Mouse (Mus musculus) lung, postnatal 4 days (tissue): ENCODE data around the gene Klk12.

Experiments
- DNase-seq, 2 experiments: peaks; one replicate each; pipeline ENCODE4 v3.0.0; 2021

Klk12 gene

DNA sequence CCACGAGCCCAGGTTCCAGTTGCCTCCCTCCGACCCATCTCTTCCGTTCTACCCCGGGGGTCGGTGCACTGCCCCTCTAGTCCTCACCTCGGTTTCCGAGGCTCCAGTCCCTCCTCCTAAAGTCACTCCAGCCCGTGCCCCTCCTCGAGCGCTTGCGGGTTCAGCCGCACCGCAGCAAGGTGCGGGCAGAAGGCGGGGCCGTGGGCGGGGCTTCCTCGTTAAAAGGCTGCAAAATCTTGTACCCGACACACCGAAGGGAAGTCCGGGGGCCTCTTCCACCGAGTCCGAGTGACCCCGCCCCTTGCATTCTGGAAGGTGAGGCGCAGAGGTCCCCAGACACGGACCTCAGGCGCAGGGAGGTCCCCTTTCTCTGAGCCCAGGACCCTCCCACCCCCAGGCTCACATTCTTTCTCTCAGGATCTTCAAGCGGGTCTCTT, 28.7 kb downstream of the Klk12 start, which contains the start of gene Klk8:
Gene Klk8, plus strand, starts transcription at position 245 of the 437 bp plus-strand sequence.
- DNase-seq: peak; percentile 48 to 51

DNA sequence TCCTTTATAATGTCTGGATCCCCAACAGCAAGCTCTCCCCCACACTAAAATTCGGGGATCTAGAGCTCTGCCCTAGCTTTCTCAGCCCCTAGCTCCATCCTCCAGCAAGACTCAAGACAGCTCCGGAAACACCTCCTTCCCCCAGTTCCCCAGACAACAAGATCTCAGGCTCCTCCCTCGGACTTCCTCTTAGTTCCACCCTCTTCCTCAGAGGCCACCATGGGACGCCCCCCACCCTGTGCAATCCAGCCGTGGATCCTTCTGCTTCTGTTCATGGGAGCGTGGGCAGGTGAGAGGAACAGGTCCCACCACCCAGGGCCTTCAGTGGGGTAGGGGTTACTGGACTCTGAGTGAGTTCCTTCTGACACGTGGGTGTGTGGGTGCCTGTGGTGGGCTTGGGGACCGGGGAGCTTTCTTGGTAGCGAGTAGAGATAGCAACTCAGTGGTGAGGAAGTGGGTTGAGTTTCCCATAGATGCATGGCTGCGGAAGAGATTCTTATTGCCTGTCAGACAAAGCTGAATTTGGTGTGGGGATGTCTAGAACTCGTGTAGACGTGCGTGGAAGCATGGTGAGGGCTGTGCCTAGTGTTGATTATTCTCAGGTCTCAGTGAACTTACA, 29.3 kb downstream of the Klk12 start:
- DNase-seq: peak; percentile 41 to 49

- DNase-seq: no peak
These were observed 31.2 kb downstream of the Klk12 start for GRCm38 (mm10) chr7:43799876-43800275.

DNA sequence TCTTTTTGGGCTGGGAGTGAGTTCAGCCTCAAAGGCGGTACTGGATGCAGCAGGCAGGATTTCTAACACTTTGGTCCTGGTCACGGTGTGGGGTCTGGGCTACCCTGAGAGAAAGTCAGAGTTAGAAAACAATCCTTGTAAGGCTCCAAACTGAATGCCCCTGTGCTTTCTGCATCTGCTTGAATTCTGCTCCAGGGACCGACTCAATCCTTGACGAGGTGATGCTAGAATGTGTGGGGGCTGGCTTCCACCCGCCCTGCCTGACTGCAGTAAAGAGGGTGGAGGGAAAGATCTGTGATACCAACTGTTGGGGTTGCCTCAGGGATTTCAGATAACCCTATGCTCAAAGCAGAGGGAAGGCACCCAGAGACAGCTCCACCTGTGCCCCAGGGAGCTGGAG, 42.3 kb downstream of the Klk12 start, which contains the start of gene Klk7:
Gene Klk7, plus strand, starts transcription at position 301 of the 400 bp plus-strand sequence.
- DNase-seq: no peak

- DNase-seq: no peak
These were observed 46.5 kb downstream of the Klk12 start for GRCm38 (mm10) chr7:43815211-43815610.

DNA sequence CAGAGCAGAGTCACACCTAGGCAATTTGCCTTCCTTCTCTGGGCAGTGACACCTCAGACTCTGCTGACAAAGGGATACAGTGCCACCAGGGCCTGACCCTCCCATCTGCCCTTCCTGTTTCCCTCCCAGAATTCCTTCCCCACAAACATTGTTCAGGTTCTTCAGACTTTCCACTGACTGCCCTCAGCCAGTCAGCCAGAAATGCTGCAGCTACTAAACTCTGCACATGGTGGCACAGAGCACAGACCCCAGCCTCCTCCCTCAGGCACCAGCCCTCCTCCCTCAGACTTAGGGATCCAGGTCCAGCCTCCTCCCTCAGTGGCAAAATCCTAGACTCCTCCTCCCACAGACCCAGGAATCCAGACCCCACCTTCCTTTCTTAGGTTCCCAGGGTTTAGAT, 48.0 kb downstream of the Klk12 start:
- DNase-seq: no peak

- DNase-seq: no peak
These were observed 52.9 kb downstream of the Klk12 start for GRCm38 (mm10) chr7:43821581-43821980.
